Mouse (Mus musculus): ENCODE results near the gene Gm10160. TPM values are rescaled to one million over a fixed set of nuclear protein-coding genes. Genes with fewer than 3 reads are reported as not detected.
A peak's percentile ranks its signal among the peaks of the same experiment; 100 is the strongest.
"Not testable (repeated sequence)": the region's sequence is repeated elsewhere in the genome, so short reads cannot be mapped to it uniquely, and the experiment has no call there.

Gene Gm10160
- polyA plus RNA-seq, 1 experiment from 2014 or later, result not detected

DNA sequence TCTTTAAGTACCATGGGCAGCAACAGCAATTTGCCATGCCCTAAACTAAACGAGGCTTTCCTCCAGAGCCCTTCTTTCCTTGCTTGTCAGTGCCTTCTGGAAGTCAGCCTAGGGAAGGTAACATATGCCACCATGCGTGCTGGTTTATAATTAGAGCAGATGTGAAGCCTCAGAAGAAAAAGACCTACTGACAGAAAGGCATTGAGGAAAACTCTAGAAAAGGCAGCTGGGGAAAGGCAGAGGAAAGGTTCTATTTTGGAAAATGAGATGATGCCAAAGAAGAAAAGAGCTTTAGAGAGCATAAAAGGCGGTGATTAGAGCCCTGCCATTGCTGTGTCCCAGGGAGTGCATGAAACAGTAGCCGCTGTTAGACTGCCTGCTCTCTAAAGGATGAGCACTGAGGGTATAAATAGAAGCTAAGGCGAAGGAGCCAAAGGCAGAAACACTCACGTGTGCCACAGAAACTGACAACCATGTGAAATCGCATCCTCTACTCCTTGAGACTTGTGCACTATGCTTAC, 14.9 kb downstream of the Gm10160 start:
- H3K36me3 ChIP-seq, result no peaks in the 10 kb centered on the region
- H3K27me3 ChIP-seq (ENCODE audit: low read depth, poor library complexity, severe bottlenecking), result no peaks in the 10 kb centered on the region
- no peaks in the 10 kb centered on the region for H3K9me3 ChIP-seq (replicated peaks)
- WGBS, result 81% methylated on average over 7 of the region's 7 CpGs
- H3K4me3 ChIP-seq, result no peak overlapping the region
- no peak for DNase-seq (ENCODE audit: low spot score)
- peaks cover 13% of the 10 kb centered on the region for H3K4me1 ChIP-seq
- H3K27ac ChIP-seq, result no peak overlapping the region

DNA sequence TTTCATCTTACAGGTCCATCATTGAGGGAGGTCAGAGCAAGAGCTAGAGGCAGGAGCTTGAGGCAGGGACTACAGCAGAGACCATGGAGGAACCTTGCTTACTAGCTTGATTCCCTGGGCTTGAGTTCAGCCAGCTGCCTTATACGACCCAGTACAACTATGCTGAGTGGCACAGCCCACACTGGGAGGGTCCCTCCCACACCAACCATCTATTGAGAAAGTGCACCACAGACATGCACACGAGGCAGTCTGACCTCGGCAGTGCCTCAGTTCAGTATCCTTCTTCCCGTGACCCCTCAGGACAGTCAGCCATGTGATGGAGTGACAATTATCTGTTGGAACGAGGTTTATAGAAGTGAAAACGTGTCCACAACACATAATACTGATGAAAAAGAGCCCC, 15.8 kb downstream of the Gm10160 start:
- DNase-seq (ENCODE audit: low spot score), result no peak
- Histone ChIP-seq H3K27me3 (ENCODE audit: low read depth, poor library complexity, severe bottlenecking) (no peaks in the 10 kb centered on the region), H3K9me3 (replicated peaks) (no peaks in the 10 kb centered on the region), H3K4me3 (no peak overlapping the region), H3K4me1 (peaks cover 4% of the 10 kb centered on the region), H3K27ac (no peak overlapping the region), H3K36me3 (no peaks in the 10 kb centered on the region)
- WGBS, result 75% methylated on average over 6 of the region's 6 CpGs

GRCm38 (mm10) chr7:81837771-81838170, 17.8 kb downstream of the Gm10160 start:
- H3K27me3 ChIP-seq (ENCODE audit: low read depth, poor library complexity, severe bottlenecking); H3K9me3 ChIP-seq (replicated peaks); H3K4me1 ChIP-seq; H3K4me3 ChIP-seq; DNase-seq (ENCODE audit: low spot score); H3K27ac ChIP-seq; H3K36me3 ChIP-seq: not testable (repeated sequence)
- 87% methylated on average over 5 of the region's 5 CpGs for WGBS

DNA sequence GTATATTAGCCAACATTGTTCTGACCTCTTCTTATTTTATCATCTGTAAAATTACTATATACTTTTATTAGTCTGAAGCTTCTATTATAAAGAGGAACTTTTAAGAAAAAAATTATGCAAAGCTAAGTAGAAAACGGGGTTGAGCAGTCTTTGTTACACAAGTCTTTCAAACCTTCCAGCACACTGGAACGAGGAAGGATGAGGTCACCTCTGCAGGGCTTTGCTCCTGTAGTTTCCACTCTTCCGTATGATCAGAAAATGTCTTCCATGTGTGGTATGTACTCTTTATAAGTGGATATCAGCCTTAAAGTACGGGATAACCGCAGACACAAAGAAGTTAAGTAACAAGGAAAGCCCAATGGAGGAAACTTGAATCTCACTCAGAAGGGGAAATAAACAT, 20.2 kb downstream of the Gm10160 start:
- WGBS, result 90% methylated on average over 5 of the region's 5 CpGs
- no peak overlapping the region for H3K27ac ChIP-seq
- DNase-seq (ENCODE audit: low spot score), result no peak
- no peaks in the 10 kb centered on the region for H3K4me1 ChIP-seq
- no peaks in the 10 kb centered on the region for H3K27me3 ChIP-seq (ENCODE audit: low read depth, poor library complexity, severe bottlenecking)
- H3K4me3 ChIP-seq, result no peak overlapping the region
- H3K36me3 ChIP-seq, result no peaks in the 10 kb centered on the region
- H3K9me3 ChIP-seq (replicated peaks), result no peaks in the 10 kb centered on the region

DNA sequence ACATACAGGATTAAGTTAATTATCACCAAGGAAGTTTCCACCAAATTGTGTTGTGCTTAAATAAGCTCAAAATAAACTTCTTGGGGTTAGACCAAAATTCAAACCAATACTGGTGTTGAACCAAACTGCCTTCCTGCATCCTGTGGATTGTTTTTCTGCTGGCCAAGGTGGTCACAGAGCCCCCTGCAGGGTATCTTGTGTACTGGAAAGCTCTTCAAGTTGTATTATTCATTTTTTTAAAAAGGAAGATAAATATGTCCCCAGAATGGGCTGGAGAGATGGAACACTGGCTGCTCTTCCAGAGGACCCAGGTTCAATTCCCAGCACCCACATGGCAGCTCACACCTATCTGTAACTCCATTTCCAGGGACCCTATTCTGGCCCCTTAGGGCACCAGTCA, 20.7 kb downstream of the Gm10160 start:
- Histone ChIP-seq H3K9me3 (replicated peaks) (no peaks in the 10 kb centered on the region), H3K36me3 (no peaks in the 10 kb centered on the region), H3K27ac (no peak overlapping the region), H3K4me1 (peaks cover 1% of the 10 kb centered on the region; the same call in 1 of the 2 replicates), H3K4me3 (no peak overlapping the region), H3K27me3 (ENCODE audit: low read depth, poor library complexity, severe bottlenecking) (no peaks in the 10 kb centered on the region)
- DNase-seq (ENCODE audit: low spot score), result no peak

DNA sequence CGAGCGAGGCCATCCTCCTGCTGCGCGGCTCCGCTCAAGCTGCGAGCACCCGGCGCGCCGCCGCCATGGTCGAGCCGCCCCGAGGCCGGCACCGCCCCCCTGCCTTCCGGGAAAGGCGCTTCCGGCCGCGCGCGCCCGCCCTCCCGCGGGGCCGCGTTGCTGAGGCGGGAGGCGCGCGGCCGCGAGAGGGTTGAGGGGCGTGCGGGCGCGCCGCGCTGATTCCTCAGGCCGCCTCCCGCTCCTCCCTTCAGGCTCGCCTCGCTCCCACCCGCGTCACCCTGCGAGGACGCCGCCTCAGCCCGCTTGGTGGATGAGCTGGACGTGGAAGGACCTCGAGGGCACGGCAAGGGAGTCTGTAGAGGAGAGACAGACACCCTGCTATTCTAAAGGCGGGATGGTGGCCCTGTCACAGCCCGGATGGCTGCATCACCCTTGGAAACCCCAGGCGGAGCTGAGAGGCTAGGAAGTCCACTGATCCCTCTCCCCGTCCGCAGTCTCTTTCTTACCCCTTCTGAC, 26.2 kb downstream of the Gm10160 start, which contains the start of gene Btbd1:
Btbd1 (minus strand) TSS at position 53 of the 516 bp plus-strand sequence.
- Histone ChIP-seq H3K4me3 (peak within 1 kb of the TSS; percentile 79), H3K27me3 (ENCODE audit: low read depth, poor library complexity, severe bottlenecking) (no peaks in the 10 kb centered on the region), H3K9me3 (replicated peaks) (no peaks in the 10 kb centered on the region), H3K27ac (peak within 1 kb of the TSS; percentile 94), H3K4me1 (peaks cover 36% of the 10 kb centered on the region), H3K36me3 (no peaks in the 10 kb centered on the region)
- DNase-seq (ENCODE audit: low spot score), result peak; percentile 85
- WGBS, result under 1% methylated on average over 53 of the region's 58 CpGs

DNA sequence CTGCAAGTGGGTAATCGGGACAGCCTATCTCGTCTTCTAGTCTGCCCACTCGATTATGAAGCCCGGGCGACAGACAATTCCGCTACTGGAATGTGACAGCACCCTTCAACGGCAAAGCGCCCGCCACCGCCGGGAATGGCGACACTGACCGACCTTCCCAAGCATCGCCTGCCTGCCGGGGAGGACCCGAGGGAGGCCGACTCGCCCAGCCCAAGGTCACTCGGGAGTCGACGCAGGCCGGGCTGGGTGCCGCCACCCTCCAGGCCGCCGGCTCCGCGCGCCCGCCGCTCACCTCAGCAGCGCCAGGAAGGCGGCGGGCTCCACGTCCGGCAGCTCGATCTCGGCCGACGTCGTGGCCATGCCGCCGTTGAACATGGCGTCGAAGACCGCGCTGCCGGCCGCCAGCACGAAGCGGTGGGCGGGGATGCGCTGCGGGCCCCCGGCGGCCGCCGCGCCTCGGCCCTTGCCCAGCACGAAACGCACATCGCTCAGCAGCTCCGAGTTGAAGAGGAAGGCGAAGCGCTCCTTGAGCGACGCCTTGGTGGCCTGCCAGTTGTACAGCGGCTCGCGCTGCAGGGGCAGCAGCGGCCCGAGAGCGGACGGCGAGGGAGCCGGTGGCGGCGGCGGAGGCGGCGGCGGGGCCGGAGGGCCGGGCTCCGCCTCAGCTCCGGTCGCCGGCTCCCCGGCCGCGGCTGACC, 26.8 kb downstream of the Gm10160 start:
- peak; percentile 72 for DNase-seq (ENCODE audit: low spot score)
- H3K9me3 ChIP-seq (replicated peaks), result no peaks in the 10 kb centered on the region
- under 1% methylated on average over 91 of the region's 91 CpGs for WGBS
- H3K27ac ChIP-seq, result peak overlapping the region; percentile 94
- H3K27me3 ChIP-seq (ENCODE audit: low read depth, poor library complexity, severe bottlenecking), result no peaks in the 10 kb centered on the region
- H3K4me1 ChIP-seq, result peaks cover 36% of the 10 kb centered on the region
- peak overlapping the region; percentile 79 for H3K4me3 ChIP-seq
- H3K36me3 ChIP-seq, result no peaks in the 10 kb centered on the region

DNA sequence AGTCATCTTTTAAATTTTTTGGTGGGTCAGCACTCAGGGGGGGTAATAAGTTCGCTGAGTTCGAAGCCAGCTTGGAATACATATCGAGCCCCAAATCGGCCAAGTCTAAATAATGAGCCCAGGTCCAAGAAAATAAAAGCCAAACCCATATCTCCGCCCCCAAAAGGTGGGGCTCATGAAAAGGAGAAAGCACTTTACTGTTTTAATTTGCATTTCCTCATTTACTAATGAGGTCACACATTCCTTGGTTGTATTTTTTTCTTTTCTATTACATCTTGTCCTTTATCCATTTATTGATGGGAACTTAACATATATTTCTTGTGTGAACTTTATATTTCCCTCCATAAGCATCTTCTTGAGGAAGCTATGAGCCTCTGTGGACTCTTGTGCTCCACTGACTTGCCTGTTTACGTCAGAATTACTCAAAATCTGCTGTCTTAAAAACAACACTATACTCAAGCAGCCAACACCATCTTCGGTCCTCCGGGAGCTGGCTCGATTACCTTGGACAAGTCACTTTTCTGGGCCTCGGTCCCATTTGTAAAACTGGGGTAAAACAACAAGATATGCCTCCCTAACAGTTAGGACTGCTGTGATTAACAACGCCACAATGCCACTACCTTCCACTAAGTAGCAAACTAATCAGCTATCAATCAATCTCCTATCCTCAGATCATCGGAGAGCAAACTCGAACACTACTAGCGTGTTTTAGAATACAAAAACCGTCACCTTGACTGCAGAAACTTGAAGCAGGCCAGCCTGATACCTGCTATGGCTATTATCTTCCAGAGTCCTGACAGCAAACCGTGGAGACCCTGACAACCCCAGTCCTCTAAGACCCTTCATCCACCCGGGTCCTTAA, 27.6 kb downstream of the Gm10160 start:
- peaks cover 36% of the 10 kb centered on the region for H3K4me1 ChIP-seq

GRCm38 (mm10) chr7:81825381-81825780, 30.2 kb downstream of the Gm10160 start:
- H3K27ac ChIP-seq, result no peak overlapping the region
- no peaks in the 10 kb centered on the region for H3K27me3 ChIP-seq (ENCODE audit: low read depth, poor library complexity, severe bottlenecking)
- H3K4me3 ChIP-seq, result no peak overlapping the region
- WGBS, result 80% methylated on average over 3 of the region's 3 CpGs
- H3K36me3 ChIP-seq, result no peaks in the 10 kb centered on the region
- no peaks in the 10 kb centered on the region for H3K9me3 ChIP-seq (replicated peaks)
- no peak for DNase-seq (ENCODE audit: low spot score)
- H3K4me1 ChIP-seq, result peaks cover 36% of the 10 kb centered on the region

More for the DNA sequence above, 27.6 kb downstream of the Gm10160 start:
- DNase-seq (ENCODE audit: low spot score), result no peak
- H3K4me3 ChIP-seq, result peak overlapping the region; percentile 79
- H3K27me3 ChIP-seq (ENCODE audit: low read depth, poor library complexity, severe bottlenecking), result no peaks in the 10 kb centered on the region
- H3K27ac ChIP-seq, result peak overlapping the region; percentile 94
- 34% methylated on average over 17 of the region's 17 CpGs for WGBS
- no peaks in the 10 kb centered on the region for H3K9me3 ChIP-seq (replicated peaks)
- H3K36me3 ChIP-seq, result no peaks in the 10 kb centered on the region

GRCm38 (mm10) chr7:81824906-81825305, 30.7 kb downstream of the Gm10160 start:
- no peaks in the 10 kb centered on the region for H3K36me3 ChIP-seq
- no peak for DNase-seq (ENCODE audit: low spot score)
- H3K9me3 ChIP-seq (replicated peaks), result no peaks in the 10 kb centered on the region
- no peaks in the 10 kb centered on the region for H3K27me3 ChIP-seq (ENCODE audit: low read depth, poor library complexity, severe bottlenecking)
- H3K4me3 ChIP-seq, result no peak overlapping the region
- no peak overlapping the region for H3K27ac ChIP-seq
- 87% methylated on average over 3 of the region's 3 CpGs for WGBS
- peaks cover 36% of the 10 kb centered on the region for H3K4me1 ChIP-seq

- H3K9me3 ChIP-seq (replicated peaks), result no peaks in the 10 kb centered on the region
- no peak for DNase-seq (ENCODE audit: low spot score)
- 90% methylated on average over 5 of the region's 5 CpGs for WGBS
- H3K27me3 ChIP-seq (ENCODE audit: low read depth, poor library complexity, severe bottlenecking), result no peaks in the 10 kb centered on the region
- no peak overlapping the region for H3K4me3 ChIP-seq
- no peak overlapping the region for H3K27ac ChIP-seq
- H3K4me1 ChIP-seq, result no peaks in the 10 kb centered on the region
- H3K36me3 ChIP-seq, result peaks cover 43% of the 10 kb centered on the region
Measured at GRCm38 (mm10) chr7:81806067-81806466, 49.5 kb downstream of the Gm10160 start.
